Mouse (Mus musculus): Measurements from ENCODE around the gene Ndfip2. TPM values are rescaled to one million over a fixed set of nuclear protein-coding genes. Genes with fewer than 3 reads are reported as not detected.

The Ndfip2 gene
- total RNA-seq (2021): 100 to 1,000 TPM; 129 to 134 TPM
- long read RNA-seq, experiment 1, transcript Ndfip2-202 (8 exons, 1,695 nt): minor isoform, 60 of 453 reads
- long read RNA-seq, experiment 1, transcript Ndfip2-206 (8 exons, 2,532 nt): major isoform, 372 of 453 reads
- long read RNA-seq, experiment 1, partial matches to known transcripts: 4 of 453 reads
- long read RNA-seq, experiment 1, other reads (novel, unspliced or antisense): 17 of 453 reads
- long read RNA-seq, experiment 2, transcript Ndfip2-206 (8 exons, 2,532 nt): major isoform, 245 of 313 reads
- long read RNA-seq, experiment 2, transcript Ndfip2-202 (8 exons, 1,695 nt): minor isoform, 52 of 313 reads
- long read RNA-seq, experiment 2, partial matches to known transcripts: 2 of 313 reads
- long read RNA-seq, experiment 2, other reads (novel, unspliced or antisense): 13 of 313 reads

DNA sequence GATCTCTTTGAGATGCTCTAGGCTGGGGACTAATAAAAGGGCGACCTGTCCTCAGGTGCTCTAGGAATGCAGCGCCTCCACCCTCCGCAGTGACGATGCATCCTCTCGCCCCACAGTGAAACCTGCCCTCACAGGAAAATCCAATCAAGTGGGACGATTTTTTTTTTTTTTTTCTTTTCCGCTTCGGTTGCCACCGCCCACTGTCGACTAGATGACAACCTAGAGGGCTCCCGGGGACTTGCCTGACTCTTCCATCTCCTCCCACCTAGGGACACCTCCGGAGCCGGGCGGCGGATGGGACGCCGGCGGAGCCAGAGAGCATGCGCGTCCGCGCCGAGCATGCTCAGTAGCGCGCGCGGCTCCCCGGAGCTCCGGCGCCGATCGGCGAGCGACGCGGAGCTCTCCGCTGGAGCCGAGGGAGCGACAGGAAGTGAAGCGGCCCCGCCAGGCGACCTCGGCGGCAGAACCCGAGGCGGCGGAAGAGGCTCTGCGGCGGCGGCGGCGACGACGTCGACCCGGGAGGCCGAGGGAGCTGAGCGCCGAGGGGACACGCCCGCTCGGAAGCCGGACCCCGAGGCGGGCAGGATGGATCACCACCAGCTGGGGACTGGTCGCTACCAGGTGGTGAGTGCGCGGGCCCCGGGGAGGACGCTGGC, at the start of gene Ndfip2:
Ndfip2 (plus strand) TSS at position 195 of the 656 bp plus-strand sequence.
- intact Hi-C loops (cut with DNase I): loop anchor here (5.0 kb wide), 1 partner anchor 34 kb away; no protein-coding TSS in a partner anchor

DNA sequence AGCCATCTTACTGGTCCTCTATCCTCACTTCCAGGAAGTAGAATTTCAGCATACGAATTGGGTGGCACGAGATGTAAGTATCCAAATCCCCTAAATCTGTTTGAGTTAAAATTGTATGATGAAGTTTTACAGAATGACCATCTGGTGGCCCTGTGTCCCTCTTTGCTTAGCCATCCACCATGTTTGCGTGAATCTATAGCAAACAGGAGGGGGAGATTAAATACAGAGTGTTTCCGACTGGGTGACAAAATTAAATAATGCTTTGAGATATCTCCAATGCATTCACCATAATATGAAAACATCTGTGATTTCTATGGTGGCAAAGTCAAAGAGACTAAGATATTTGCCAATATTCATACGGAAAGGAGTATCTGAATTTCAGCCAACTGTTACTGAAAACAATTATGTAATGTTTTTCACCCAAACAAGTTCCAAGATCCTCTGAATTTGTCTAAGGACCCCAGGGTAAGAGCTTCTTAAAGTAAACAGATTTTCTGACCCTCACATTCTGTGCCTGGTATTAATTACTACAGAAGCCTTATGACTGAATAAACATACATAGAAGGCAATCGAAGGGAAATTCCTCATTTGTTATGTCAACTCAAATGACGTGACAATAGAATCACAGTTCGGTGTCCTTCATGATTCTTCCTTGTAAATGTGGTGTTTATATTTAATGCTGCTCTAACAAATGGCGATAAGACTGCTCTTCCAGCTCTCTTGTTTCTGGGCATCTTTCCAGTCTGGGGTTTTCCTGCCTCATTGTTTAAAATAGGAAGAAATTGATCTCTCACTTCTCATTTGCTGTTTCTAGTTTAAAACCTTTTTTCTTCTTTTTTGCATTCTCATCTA, 38.6 kb upstream of the Ndfip2 start:
- intact Hi-C loops (cut with DNase I): no loop called here
- no peak for DNase-seq (ENCODE audit: low spot score in 2 of 2)

More for the DNA sequence above, at the start of gene Ndfip2:
- DNase-seq (ENCODE audit: low spot score in 2 of 2): peak; percentile 89 to 90

DNA sequence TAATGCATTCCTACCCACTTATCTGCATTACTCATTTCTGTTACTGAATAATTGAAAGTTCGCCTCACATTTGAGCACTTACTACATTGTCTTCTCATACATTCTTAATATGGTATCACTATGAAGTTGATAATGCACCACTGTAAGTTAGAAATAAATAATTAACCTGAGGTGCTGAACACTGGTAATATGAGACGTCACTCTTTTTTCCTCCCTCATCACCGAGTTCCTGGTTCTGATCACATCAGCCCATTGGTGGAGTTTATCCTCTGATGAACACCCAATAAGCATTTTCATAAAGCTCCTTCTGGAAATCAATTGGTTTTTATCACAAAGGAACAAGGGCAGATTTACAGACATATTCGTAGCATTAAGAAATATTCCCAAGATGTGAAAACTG, 36.1 kb upstream of the Ndfip2 start:
- no peak for DNase-seq (ENCODE audit: low spot score in 2 of 2)
- intact Hi-C loops (cut with DNase I): no loop called here

DNA sequence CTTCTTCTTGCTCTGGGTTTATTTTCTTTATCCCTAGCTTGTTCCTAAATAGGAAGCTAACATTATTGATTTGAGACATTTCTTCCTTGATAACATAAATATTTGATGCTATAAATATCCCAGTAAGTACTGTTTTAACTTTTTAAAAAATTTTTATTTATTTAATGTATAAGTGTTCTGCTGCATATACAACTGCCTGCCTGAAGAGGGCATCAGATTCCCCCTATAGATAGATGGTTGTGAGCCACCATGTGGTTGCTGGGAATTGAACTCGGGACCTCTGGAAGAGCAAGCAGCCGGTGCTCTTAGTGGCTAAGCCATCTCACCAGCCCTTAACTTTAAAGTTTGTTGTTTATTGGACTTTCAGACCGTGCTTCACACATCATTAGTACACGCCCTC, 32.6 kb upstream of the Ndfip2 start:
- intact Hi-C loops (cut with DNase I): no loop called here
- DNase-seq (ENCODE audit: low spot score in 2 of 2): no peak

DNA sequence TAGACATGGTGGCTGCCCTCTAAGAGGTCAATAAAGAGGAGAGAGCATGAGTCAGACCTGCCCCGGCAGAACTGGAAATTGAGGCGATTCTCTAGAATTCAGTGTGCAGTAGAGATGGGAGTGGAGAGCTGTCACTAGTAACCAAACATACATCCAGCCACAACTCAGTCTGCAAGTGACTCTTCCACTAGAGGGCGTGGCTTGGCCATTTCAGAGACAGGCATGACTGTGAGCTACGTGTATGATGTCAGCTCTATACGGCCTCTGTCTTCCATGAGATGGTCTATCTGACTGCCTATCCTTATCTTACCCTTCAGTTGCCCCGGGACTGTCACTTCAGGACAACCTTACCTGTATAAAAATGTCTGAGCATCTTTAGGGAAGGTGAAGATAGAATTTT, 26.0 kb upstream of the Ndfip2 start:
- intact Hi-C loops (cut with DNase I): loop anchor here (2.0 kb wide), 1 partner anchor 64 kb away; no protein-coding TSS in a partner anchor
- DNase-seq (ENCODE audit: low spot score in 2 of 2): peak; percentile 34 to 47

DNA sequence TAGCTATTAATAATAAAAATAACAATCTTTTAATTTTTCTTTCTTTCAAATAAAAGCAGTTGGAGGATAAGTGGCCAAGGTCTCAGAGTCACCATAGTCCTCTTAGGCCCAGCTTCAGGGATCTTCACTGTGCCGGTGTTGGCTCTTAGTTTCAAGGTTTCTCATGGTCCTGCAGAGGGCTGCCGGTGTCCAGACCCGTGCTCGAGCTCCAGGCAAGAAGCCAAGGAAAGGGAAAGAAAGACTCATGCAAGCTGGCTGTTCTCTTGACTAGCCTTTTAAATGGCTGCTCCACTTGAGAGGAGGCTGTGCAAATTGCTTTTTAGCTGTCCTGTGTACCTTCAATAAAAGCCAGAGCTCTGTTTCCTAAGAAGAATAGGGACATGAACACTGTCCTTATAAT, 21.8 kb upstream of the Ndfip2 start:
- intact Hi-C loops (cut with DNase I): no loop called here
- no peak for DNase-seq (ENCODE audit: low spot score in 2 of 2)

DNA sequence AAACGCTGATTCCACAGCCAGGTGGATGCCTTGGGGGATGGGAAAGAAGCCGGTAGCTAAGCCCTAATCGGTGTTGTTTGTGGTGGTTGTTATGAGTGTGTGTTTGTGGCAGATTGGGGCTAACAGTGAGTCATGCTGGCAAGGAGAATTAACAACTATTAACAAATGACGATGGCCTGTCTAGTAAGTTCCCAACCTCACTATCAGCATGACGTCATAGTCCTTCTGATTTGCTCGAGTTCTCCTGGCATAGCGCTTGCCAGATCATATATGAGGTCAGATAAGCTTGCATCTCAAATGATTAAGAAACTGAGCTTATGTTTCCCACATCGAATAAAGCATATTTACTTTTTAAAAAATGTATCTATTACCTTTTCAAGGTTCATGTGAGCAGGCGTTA, 20.6 kb upstream of the Ndfip2 start:
- intact Hi-C loops (cut with DNase I): no loop called here
- DNase-seq (ENCODE audit: low spot score in 2 of 2): no peak

DNA sequence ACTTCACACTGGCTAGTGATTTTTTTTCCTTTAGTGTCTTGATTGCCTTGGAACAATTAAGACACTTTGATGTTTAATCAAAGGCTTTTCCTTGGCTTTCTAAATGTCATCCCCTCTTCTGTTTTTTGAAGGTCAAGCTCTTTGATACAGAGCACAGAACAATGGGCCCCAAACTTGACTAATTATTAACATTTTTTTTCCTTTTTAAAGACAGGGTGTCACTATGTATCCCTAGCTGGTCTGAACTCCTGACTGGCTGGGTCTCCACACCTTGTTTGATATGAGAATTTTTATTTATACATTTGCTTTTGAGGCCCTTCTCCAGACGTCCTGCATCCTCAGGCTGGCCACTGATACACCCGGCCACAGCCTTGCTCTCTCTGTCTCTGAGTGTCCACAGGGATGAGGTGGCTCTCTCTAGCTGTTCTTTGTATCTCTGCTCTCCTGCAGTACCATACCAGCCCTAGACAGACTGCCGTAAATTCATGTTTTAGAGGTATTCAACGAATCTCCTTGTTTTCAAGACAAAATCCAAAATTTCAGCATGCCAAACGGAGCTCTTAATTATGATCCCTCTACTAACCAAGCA, 19.8 kb upstream of the Ndfip2 start:
- no peak for DNase-seq (ENCODE audit: low spot score in 2 of 2)
- intact Hi-C loops (cut with DNase I): no loop called here

DNA sequence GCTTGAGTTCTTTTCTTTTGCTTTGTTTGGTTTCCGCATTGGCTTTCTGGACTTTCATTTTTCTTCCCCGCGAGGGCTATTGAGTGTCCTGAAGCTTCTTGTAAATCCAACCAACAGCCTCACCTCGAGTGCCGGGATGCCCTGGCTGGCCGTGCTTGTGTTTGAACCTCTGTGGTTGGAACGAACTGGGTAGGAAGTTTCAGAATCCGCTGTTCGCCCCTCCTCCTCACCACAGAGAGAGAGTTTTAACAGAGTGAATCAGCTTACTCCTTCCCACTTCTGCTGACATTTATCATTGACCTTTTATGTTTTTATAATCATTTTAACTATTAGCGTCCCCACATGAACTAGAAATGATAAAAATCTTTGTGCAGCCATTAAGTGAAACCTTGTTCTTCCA, 18.3 kb upstream of the Ndfip2 start:
- intact Hi-C loops (cut with DNase I): no loop called here
- DNase-seq (ENCODE audit: low spot score in 2 of 2): no peak

DNA sequence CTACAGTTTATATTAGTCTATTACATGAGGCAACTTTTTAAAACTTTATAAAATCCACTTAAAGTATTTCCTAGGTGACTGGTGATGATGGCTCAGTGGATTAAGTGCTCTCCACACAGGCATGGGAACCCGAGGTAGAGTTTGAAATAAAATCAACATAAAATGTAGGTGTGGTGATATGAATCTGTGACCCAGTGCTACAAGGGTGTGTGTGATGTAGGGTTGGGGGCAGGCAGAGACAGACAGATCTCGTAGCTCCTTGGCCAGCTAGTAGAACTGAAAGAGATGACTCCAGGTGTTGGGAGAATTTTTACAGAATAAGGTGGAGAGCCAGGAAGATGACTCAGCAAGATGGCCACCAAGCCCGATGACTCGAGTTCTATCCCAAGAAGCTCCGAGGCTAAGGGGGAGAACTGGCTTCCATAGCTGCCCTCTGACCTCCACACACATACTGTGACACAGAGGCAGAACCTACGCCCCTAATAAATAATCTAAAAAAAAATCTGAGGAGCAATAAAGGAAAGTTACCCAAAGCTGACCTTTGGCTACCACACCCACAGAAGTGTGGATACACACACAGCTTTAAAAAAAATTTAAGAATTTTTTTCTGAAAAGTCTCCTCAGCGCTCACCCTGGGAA, 14.4 kb upstream of the Ndfip2 start:
- intact Hi-C loops (cut with DNase I): no loop called here
- DNase-seq (ENCODE audit: low spot score in 2 of 2): no peak

DNA sequence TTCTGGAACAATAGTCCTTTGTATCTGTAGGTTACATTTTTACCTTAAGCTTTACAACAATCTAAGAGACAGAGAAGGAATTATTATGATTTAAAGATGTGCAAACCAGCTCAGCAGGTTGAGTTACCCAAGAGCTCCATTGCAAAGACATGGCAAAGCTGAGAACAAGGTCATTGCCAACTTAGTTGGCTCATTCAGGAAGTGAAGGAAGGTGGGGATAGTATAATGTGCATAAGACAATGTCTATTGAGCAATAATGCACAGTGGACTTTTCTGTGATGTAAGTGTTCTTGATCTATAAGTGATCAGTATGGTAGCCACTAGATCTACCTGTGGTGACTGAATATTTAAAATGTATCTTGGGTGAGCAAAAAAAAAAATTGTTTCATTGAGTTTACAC, 7.3 kb upstream of the Ndfip2 start:
- intact Hi-C loops (cut with DNase I): no loop called here
- DNase-seq (ENCODE audit: low spot score in 2 of 2): no peak

DNA sequence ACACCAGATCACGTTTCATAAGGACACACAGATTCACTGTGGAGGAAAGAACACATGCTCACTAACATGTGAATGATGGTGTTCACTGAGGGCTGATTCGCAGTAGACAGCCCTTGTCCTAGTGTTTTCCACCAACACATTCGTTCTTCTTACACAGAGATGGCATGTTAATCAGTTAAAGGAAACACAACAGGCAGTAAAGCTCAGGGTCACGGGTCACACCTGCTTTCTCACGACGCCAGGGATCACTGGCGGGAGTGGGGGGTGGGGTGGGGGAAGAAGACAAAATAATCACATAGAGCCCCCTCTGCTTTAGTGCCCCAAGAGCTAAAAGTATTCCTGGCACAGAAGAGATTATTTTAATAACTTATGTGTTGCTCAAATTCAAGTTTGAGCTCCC, 5.1 kb upstream of the Ndfip2 start:
- intact Hi-C loops (cut with DNase I): no loop called here
- DNase-seq (ENCODE audit: low spot score in 2 of 2): no peak

DNA sequence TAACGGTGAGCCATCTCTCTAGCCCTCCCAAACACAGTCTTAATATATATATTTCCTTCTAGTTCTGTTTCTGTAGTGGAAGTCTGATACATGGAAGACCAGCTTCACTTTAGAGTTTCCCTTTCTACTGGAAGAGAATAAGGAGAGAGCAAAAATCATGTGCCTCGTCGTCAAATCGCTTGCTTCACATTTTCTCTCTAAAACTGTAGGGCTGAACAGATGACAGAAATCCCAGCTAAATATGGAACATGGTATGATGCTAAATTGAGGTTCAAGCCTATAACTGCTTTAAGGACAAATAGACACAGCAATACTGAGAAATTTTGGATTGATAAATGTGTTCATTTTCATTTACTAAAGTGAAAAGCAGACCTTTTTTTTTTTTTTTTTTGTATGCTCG, 4.0 kb upstream of the Ndfip2 start:
- intact Hi-C loops (cut with DNase I): no loop called here

DNA sequence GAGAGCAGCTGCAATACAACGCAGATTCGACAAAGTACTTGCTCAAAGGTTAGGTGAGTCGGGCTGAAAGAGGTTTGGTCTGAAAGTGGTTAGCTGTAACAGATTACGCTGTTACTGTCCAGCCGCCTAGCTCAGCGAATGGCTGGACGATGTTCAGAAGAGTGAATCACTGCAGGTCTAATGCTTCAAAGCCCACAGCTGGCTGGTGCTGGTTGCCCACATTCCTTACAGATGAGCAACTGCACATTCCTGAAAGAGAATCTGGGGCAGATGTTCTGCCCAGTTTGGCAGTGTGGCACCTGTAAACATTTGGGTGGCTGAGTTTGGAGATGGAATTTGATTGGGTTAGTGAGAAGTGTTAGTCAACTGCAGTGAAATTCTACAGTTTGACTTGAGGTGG, 2.8 kb upstream of the Ndfip2 start:
- intact Hi-C loops (cut with DNase I): loop anchor here (5.0 kb wide), 1 partner anchor 37 kb away; no protein-coding TSS in a partner anchor
- DNase-seq (ENCODE audit: low spot score in 2 of 2): no peak

More for the DNA sequence above, 4.0 kb upstream of the Ndfip2 start:
- DNase-seq (ENCODE audit: low spot score in 2 of 2): peak in 1 of 2 experiments; percentile 66

DNA sequence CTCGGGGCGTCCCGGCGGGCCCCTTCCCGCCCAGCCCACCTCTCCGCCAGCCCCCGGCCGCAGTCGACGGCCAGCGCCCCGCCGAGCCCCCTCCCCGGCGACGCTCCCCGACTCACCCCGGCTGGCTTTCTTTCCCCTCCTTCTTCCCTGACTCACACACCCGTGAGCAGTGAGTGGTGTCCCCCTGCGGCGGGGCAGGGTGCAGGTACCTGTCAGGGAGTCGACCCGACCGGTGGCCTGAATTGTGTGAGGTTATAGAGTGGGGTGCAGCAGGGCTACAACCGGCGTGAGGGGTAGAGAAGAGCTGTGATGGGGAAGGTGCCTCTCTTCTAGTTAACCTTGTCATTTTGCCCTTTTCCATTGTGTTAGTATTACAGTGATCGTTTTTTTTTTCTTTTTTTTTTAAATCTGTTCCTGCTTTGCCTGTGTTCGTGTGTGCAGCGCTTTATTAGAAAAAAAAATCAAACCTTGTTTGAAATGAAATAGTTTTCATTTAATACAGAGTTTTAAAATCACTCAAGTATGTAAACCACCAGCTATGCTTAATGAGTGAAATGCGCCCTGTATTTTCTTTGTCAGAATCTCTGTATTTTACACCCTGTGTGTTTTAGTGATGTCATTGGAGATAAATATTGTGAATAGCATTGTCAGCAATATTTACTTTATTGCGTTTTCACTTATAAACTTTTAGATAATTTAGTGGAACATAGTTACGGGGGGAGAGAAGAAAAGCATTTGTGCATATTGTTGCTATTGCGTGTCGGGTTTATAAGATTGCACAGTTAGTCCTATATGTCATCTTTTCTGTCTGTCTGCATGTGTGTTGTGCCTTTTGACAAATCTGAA, 885 bp downstream of the Ndfip2 start:
- DNase-seq (ENCODE audit: low spot score in 2 of 2): peak in 1 of 2 experiments; percentile 30
- intact Hi-C loops (cut with DNase I): loop anchor here (5.0 kb wide), 1 partner anchor 33 kb away; no protein-coding TSS in a partner anchor

DNA sequence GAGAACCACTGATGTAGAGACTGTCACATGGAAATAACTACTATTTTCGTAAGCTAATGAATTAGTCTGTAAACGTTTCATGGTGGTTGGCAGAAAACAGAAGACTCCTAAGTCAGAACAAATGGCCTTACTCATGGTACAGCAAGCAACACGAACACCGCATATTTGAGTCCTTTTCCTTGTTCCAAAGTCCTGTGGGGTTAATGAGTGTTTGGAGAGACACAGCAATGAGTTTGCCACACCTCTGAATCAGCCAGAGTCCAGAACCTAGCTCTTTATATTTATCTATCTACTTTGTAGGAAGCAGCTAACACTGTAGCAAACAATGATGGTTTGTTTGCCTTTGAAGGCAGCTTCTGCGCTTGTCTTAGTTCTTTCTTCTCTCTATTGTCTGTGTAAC, 4.5 kb downstream of the Ndfip2 start:
- DNase-seq (ENCODE audit: low spot score in 2 of 2): no peak
- intact Hi-C loops (cut with DNase I): no loop called here

DNA sequence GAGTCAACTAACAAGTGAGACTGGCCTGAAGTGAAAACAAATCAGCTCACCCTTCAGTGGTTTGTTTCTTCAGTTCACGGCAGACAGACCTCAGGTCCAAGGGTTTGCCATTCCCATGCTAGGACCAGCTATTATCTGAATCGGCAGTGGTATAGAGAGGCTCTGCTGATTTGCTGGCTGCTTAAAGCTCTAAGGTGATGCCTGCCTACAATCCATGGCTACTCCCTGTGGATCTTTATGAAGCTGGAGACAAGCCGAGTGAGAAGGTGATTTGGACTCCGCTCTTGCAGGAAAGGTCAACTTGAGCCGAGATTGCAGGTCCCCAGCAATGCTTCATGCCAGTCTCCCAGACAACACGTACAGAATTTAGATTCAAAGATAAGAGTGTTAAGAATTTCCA, 8.7 kb downstream of the Ndfip2 start:
- DNase-seq (ENCODE audit: low spot score in 2 of 2): no peak
- intact Hi-C loops (cut with DNase I): no loop called here

DNA sequence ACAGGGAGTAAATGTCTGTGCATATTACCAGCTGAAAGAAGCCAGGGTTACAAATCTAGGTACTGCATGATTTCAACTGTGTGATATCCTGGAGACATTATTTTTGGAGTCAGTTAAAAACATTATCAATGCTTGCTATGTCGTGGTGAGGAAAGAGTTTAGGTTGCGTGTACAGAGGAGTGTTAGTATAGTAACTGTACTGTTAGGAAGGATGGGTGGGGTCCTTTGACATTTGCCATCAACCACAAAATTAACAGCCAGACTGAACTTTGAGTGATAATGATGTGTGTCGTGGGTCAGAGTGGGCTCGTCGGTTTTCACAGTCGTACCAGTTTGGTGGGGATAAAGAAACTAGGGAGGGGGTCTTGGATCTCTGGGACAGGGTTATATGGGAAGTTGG, 13.7 kb downstream of the Ndfip2 start:
- DNase-seq (ENCODE audit: low spot score in 2 of 2): no peak
- intact Hi-C loops (cut with DNase I): no loop called here
